Mouse (Mus musculus): ENCODE measurements around the gene Pde4dip. TPM values are rescaled to one million over a fixed set of nuclear protein-coding genes. Genes with fewer than 3 reads are reported as not detected.

The Pde4dip gene
- total RNA-seq, 2 experiments from 2014 or later: 3,024 to 3,244 TPM

DNA sequence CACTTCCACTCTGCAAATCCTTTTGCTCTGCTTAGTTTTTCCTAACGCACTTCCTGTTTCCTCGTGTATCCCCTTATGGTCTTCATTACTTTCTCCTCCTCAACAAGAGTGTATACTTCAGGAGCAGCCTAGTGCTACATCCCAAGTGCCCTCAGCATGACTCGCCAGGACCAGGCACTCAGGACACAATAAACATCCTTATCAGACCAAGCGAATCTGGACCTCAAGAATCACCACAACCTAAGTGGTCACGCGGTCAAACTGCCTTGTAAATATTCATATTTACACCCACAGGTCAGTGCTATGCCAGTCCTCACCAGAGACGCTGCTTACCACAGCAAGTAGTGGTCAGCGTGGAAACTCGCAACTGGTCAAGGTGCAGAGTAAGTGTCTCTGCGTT, 139.7 kb downstream of the Pde4dip start:
- no peak for DNase-seq

DNA sequence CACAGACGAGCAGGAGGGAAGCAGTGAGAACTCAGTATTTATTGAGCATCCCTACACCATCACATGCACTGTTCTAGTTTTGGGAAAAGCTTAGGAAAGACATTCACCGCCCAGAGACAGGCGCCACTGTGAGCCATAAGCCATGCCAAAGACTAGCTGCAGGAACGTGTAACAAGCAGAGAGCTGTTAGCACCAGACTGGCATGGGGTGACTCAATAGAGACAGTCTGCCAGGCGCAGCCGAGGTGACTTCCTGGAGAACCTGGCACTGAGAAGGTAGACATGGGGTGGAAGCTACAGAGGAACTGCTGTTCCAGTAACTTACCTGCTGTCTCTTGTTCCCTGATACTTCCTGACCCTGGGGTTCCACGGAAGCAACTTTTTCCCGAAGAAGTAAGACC, 145.7 kb downstream of the Pde4dip start:
- DNase-seq: no peak

DNA sequence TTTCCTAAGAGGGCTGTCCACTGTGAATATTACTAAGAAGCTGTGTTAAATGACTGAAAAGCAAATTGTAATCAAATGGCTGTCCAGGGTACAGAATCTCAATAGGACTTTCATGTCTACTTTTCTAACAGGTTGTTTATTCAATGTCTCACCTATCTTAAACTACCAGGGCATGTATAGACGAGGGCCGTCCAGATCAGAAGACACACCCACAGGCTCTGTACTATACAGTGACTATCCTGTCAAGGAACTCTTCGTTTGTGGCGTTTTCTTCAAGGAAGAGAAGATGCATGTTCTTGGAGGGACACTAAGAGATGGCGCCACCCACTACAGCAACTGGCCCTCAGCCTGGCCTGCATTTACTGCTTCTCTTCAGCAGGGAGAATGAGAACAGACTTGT, 152.9 kb downstream of the Pde4dip start:
- no peak for DNase-seq

DNA sequence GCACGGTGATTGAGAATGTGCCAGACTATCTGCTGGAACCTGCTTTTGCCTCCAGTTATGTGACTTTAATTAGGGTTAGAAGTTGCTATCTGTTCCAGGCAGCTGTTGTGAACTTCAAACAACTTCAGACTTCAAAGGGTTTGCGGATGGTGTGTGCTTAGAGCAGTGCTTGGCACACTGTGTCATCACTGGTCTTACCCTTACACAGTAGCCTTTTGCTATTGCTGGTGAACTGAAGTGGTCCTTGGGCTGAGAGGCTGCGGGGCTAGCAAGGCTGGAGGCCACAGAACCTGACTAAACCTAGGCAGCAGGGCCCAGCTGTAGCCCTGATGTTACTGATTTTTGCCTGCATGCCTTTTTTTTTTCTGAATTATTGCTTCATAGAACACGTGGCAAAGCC, 154.2 kb downstream of the Pde4dip start:
- DNase-seq: no peak

DNA sequence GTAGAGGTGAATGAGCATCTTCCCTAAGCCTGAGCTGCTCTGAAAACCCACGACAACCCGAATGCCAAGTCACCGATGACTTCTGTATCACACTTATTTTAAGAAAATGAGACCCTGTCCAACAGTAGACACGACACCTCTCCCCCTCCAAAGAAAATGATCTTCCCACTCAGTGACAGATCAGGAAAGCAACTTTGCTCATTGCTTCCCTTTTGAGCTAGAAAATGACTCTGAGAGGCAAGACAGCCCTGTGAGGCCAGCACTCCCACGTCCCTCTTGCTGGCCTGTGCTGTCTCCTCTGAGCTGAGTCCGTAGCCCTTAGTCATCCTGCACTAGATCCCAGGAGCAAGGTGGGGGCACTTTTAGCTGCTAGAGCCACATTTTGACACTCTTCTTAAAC, 155.9 kb downstream of the Pde4dip start:
- DNase-seq: no peak

DNA sequence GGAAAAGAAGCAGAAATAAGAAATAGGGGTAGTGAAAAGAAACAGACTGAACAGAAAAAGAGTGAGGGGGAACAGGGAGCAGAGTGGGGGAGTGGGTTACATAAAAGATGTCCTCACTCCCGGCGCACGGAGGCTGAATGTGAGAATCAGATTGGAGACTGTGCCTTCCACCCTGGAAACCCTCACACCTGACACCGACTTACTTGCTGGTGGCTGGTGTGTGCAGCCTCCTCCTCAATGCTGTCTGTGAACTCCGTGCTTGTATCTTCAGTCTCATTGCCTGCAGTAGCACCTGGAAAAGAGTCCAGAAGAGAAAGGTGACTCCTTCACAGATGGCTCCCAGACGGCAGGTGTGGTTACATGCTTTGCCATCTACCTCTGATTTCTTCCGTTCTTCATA, 157.9 kb downstream of the Pde4dip start:
- no peak for DNase-seq

DNA sequence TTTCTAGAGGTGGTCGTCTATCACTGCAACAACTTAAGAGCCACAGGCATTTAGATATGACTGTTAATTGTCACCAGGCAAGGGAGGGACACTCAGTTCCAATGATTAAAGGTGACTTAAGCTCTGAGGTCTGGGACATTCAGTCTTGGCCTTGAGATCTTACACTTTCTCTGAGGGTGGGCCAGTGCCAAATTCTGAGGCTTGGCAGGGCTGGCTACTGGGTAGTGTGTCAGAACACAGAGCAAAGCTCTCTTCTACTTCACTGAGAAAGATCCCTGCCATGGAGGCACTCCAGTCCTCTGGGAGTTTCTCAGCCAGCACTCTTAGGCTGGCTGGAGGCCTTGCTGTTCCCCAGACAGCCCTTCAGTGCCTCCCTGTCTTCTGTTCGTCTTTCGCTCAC, 158.4 kb downstream of the Pde4dip start:
- DNase-seq: peak; percentile 81

DNA sequence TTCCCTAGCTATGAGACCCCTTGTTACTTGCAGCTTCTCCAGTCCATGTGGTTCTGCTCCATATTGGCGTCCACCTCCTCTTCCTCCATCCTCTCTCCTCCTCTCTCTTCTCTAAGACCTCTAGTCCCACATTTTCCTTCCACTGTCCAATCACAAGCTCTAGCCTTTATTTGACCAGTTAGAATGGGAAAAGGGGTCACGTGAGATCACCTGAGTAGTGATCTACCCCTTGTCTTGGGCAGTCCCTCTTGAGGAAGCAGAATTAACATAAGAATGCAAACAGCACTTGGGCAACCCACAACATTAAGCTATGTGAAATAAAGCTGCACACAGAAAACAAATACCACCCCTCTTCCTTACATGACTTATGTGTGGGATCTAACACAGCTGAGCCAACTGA, 160.7 kb downstream of the Pde4dip start:
- DNase-seq: no peak

DNA sequence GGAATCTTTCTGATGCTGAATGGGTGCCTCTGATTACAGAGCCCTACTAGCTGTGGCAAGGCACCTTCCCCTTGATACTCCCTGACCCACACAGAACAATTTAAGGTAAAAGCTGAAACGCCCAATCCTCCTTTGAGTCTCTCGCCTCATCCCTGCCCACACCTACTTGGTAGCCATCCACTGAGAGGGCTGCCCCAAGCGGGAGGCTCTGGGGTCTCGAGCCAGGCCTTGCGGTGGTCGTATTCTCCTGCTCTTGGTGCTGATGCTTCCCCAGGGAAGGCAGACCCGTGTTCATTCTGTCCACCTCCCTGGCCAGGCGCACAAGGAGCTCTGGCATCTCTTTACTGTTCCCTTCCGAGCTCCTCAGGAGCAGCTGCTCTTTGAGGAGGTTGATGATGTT, 169.4 kb downstream of the Pde4dip start:
- no peak for DNase-seq

DNA sequence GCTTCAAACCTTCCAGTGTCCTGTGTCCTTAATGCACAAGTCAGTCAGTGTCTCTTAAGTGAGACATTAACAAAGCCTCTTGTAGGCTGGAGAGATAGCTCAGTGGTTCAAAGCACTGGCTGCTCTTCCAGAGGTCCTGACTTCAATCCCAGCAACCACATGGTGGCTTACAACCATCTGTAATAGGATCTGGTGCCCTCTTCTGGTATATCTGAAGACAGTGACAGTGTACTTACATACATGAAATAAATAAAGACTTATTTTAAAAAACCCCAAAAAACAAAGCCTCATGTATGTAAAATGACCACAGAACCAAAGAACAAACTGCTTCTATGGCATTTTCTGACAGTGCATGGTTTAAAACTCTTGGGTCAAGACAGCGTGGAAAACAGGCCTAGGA, 172.6 kb downstream of the Pde4dip start:
- DNase-seq: no peak

DNA sequence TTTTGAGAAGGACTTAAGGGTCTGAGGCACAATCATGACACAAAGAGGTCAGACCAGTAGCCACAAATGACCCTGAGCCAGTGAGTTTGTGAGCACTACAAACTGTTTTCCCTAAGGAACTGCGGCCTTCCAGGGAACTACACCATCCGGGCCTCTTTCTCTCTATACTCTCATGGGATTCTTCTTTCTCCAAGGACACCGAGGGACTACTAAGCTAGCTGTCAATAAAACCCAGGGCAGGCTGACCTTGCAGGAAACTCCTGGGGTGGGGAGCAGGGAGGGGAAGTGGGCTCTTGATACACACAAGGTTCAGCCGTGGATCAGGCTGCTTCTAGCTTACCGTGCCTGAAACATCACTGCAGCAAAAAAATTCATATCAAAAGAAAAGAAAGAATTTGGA, 177.6 kb downstream of the Pde4dip start:
- no peak for DNase-seq

DNA sequence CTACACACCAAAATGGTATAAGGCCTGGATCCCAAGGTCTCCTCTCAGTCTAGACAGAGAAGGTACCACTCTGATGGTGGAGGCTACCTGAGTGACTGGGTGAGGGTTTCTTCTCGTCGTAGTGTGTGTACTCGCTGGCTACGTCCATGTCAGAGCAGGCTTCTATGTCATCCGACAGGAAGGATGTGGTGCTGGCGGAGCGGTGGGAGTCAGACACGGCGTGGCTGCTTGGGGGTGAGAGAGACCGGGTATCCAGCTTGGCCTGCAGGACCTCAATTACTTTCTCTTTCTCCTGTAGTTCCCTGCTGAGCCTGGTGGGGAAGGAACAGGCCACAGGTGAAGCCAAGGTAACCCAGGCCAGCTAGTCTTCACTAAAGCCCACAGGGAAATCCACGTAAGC, 178.4 kb downstream of the Pde4dip start:
- DNase-seq: no peak

DNA sequence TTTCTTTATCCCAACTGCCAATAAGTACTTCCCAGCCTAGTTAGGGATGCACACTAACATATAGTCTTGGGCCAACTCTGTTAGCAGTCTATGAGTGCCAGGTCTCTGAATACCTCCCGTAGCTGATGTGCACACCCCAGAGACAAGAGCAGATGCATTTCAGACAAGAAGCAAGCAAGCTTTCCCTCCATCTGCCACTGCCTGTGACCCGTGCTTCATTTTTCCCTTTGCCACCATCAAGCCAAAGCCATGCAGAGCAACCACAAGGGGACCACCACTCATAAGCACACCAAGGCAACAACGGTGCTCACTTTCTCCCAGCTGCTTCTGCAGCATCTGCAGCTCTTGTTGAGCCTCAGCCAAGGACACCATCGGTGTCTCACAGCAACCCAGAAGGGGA, 181.9 kb downstream of the Pde4dip start:
- DNase-seq: no peak

DNA sequence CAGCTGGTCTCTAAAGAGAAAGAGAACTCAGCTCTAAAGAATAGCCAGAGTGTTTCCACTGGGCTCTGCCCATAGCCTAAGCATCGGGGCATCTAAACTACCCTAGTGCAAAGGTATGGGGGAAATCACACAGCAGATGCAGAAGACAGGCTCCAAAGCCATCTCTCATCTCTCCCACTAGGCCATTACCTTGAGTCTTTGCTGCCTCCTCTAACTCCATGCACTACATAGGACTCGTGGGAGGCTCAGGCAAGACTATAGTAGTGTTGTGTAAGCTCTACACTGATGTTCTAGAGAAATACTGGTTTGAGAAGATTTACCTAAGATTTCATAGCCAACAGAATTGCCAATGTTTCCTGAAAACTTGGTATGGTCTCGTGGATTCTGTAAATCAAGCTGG, 183.0 kb downstream of the Pde4dip start:
- DNase-seq: no peak

DNA sequence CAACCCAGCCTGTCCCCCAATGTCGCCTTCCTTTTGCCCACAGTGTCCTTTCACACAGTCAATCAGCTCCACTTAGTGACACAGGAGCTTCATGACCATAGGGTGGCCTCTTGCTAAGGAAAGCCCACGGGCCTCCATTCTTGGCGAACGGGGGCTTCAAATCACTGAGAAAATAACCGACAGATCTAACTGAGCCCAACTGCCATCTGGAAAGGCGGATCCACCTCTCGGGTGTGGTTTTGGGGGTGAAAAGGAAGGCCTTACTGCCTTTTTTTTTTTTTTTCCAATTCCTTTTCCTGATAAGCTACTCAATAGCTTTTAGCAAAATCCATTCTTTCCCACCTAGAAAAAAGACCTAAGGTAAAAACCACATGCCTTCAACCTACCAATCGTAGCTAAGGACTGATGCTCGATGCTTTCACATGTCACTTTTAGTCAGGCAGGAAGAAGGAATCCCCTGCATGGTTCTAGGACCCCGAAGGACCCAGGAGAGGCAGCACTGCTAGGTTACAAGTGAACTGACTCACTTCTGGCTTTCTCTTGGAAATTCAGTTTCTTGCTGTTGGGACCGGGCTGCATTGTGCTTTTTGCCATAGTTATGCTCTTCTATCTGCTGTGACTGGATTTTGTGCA, 185.9 kb downstream of the Pde4dip start:
- no peak for DNase-seq

DNA sequence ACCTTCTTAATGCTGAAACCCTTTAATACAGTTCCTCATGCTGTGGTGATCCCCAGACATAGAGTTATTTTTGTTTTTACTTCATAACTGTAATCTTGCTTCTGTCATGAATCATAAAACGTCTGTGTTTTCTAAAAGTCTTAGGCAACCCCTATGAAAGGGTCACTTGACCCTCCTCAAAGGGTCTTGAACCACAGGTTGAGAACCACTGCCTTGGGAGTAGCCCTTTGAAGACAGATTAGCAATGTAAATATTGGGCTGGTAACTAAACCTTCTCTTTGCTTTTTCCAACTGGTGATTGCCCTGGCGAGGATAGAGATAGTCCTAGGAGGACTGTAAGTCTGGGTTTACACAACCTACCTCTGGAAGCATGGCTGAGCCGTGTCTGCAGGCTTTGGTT, 187.3 kb downstream of the Pde4dip start:
- no peak for DNase-seq

DNA sequence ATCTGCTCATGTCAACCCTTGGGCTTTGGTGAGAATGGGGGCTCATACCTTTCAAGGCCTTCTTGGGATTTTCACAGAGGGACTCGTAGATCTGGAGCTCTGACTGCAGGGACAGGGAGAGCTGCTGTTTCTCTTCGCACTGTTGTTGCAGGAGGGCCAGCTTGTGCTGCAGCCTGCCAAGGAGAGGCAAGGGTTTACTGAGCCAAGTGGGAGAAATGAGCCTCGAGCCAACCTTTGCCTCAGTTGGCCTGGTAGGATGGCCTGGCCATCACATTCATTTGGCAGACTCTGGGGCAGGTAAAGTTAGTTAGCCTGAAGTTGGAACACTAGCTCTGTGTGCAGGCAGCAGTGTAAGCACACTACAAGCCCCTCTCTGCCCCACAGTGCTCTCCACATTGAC, 189.4 kb downstream of the Pde4dip start:
- DNase-seq: no peak

DNA sequence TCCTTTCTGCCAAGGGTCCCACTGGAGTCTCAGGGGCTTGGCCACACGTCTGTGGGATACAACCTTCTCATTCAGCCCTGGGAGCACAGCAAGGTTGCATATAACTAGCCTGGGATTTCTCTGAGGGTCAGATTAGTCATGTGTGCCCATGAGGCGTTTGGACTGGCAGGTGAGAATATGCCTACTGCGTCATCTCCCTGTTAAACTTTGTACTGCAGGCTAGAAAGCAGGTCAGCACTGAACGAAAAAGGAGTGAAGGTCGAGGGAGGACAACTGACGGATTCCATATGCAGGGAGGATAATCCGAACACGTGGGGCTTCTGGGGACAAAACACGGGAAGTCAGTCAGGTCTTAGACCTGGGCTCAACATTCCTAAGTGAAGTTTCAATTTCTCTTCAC, 191.2 kb downstream of the Pde4dip start:
- no peak for DNase-seq

DNA sequence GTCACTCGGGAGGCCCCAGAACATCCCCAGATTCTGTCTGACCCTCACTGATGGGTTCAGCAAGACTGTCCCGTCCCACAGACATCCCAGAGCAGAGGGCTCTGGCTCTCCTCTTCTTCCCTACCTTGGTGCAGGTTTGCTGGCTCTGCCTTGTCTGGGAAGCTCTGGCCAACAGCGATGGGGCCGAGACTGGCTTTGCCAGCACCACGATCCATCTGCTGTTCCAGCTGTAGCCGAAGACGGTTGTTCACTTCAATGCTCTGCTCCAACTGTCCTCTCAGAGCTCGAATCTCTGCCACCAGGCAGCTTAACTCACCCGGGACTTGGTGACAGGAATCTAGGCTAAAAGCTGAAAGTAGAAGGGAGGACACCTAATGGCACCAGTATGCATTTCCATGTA, 191.6 kb downstream of the Pde4dip start:
- DNase-seq: no peak

DNA sequence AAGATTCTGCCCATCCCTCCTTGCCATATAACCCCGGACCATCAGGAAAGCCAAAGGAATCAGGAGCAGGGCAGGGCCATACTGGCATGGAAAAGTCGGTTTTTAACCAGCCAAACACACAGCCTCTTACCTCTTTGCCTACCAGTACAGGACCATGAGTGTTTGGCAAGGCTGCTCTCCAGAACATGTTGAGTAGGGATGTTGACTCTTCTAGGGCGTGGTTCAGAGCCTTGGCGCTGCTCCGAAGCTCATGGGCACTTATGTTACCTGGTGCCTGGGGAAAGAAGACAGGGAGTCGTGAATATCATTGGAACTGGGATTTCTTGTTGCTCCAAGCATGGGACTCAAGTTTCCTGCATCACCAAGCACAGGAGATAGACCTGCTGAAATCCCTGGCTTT, 194.7 kb downstream of the Pde4dip start:
- DNase-seq: no peak

DNA sequence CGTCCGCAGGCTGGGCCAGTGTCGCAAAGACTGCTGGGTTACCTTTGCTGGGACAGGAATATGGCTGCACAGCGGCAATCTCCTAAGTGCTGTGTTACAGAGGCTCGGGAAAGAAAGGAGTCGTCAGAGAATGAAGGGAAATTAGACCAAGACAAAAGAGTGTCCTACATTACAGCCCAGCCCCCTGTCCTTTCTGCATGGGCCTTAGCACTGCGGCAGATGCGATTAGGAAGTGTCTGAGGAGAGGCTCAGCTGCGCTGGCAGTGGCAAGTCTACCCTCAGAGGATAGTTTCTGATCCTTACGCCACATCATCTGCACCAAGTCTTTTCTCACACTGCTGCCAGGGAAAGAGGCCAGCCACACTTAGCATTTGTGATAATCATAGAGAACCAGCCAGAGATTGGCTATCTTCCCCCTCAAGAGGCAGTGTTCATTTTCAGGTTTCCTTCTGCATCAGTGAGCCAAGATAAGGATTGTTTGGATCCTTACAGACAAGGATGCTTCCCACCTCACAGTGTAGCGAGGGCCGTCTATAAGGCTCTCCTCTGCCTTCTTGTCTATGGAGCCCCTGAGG, 197.0 kb downstream of the Pde4dip start:
- DNase-seq: no peak

DNA sequence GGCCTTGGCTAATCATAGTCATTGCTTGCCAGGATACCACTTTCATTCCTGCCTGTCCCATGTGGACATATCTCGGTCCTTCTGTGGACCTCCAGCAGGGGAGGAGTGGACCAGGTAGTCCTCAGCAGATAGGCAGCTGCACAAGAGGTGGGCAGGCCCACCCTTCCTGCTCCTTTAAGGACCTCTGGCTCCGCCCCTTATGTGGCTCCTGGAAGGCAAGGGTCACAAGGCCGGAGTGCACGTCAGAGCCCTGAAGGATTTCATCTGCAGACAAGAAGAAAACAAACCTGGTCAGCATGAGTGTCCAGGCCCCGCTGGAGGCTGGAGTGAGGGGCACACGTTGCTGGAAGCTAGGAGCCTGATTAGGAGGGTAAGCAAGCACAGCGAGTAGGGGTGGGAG, 197.9 kb downstream of the Pde4dip start:
- no peak for DNase-seq

DNA sequence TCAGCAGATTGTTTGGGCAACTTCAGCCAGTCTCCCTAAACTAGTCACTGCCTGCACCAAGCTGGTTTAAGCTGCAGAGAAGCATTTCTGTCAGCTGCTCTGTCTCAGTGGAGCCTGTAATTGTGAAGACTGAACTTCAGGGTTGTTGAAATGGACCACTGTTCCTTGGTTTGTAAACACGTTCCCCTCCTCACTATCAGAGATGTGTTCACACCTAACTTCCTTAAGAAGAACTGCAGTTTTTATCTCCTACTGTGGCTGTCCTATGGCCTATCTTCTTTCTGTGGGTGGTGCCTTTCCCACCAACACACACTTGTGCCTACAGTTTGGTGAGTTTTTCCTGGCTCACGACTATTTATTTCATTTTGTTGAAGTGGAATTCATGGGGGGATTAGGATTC, 199.2 kb downstream of the Pde4dip start:
- DNase-seq: no peak

DNA sequence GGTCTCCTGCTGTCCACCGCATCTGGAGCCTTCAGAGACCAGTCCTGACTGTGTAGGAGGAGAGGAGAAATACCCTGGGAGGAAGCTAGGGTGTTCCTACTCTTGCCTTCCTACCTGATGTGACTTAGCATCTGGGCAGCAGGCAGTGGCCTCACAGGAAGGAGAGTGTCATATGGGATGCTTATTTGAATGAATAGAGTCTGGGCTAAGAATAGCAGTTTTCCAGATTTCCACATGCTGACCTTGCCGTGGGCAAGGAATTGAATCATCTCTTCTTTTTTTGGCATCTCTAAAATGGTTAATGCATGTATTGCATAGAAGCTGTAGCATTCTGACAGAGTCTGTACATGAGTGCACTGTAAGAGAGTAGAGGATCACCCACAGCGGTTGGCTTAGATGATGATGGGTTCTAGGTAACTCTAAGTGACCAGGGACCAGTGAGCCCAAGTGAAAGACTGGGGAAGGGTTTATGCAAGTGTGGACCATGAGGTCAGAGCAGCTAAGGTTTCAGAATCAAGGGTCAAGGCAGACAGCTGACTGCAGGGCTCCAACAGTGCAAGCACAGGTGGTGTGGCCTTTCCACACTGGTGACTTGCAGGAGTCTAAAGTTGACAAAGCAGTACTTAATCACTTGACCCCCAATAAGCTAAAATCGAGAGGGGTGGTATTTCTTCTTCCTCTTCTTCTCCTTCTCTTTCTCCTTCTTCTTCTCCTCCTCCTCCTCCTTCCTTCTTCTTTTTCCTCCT, 202.0 kb downstream of the Pde4dip start:
- DNase-seq: no peak

Measured in gastrocnemius, postnatal 25 days (tissue).